Mouse (Mus musculus) embryonic facial prominence, embryonic 14.5 days (tissue): ENCODE data around the gene Idh3g. TPM values are rescaled to one million over a fixed set of nuclear protein-coding genes. Genes with fewer than 3 reads are reported as not detected.
A peak's percentile ranks its signal among the peaks of the same experiment; 100 is the strongest.

Source experiments
- ATAC-seq: fragments of 200-750 bp; cut with Nextera tagmentation; 2 replicates; pipeline ENCODE4 v1.8.0; 2017; ENCODE audit warnings: low read depth, moderate number of reproducible peaks, moderate TSS enrichment
- DNase-seq: peaks from one replicate; pipeline ENCODE4 v3.0.0-alpha.2; 2015; ENCODE audit warnings: low spot score
- H3K27ac ChIP-seq: fragments of 300-500 bp; sonication (generic); replicated peaks from 2 replicates; pipeline ENCODE4 v1.5.1; 2014; ENCODE audit warnings: low read depth, mild to moderate bottlenecking, low read length, moderate library complexity
- H3K27me3 ChIP-seq: fragments of 300-500 bp; sonication (generic); replicated peaks from 2 replicates; pipeline ENCODE4 v1.6.1; 2014; ENCODE audit warnings: low read length; ENCODE audit not compliant: control insufficient read depth, insufficient read depth
- H3K36me3 ChIP-seq: fragments of 300-500 bp; sonication (generic); 2 replicates; pipeline ENCODE4 v1.6.1; 2014; ENCODE audit warnings: low read length, mixed read lengths; ENCODE audit not compliant: control insufficient read depth, insufficient read depth
- H3K4me1 ChIP-seq: fragments of 300-500 bp; sonication (generic); 2 replicates; pipeline ENCODE4 v1.6.1; 2014; ENCODE audit warnings: antibody characterized with exemption, low read length; ENCODE audit not compliant: control insufficient read depth, insufficient read depth
- H3K4me2 ChIP-seq: fragments of 300-500 bp; sonication (generic); 2 replicates; pipeline ENCODE4 v1.6.1; 2014; ENCODE audit warnings: low read depth, mild to moderate bottlenecking, low read length, moderate library complexity, mixed read lengths
- H3K4me3 ChIP-seq: fragments of 300-500 bp; sonication (generic); 2 replicates; pipeline ENCODE4 v1.5.1; 2014; ENCODE audit warnings: low read depth, mild to moderate bottlenecking, low read length
- H3K9ac ChIP-seq: fragments of 300-500 bp; sonication (generic); 2 replicates; pipeline ENCODE4 v1.6.1; 2014; ENCODE audit warnings: low read depth, mild to moderate bottlenecking, low read length, moderate library complexity, mixed read lengths
- H3K9me3 ChIP-seq: fragments of 300-500 bp; sonication (generic); 2 replicates; pipeline ENCODE4 v1.6.1; 2016; ENCODE audit warnings: low read length; ENCODE audit not compliant: control insufficient read depth
- WGBS: fragments of 180-500 bp; shearing (Covaris S2); extraction: QIAGEN DNeasy Blood & Tissue Kit; methylation state at CpG from one replicate; pipeline ENCODE4 v1.1.7; 2014; 5-methylcytosine and 5-hydroxymethylcytosine counted together
- polyA plus RNA-seq: library from polyadenylated mRNA; unstranded; fragments of >200 nt; fragmentation: Nextera tagmentation; extraction: Ambion mirVana; gene quantifications from 2 replicates; pipeline ENCODE4 v1.2.1, GENCODE M21; 2014

Idh3g gene
- polyA plus RNA-seq, 1 experiment from 2014 or later = 193 TPM

DNA sequence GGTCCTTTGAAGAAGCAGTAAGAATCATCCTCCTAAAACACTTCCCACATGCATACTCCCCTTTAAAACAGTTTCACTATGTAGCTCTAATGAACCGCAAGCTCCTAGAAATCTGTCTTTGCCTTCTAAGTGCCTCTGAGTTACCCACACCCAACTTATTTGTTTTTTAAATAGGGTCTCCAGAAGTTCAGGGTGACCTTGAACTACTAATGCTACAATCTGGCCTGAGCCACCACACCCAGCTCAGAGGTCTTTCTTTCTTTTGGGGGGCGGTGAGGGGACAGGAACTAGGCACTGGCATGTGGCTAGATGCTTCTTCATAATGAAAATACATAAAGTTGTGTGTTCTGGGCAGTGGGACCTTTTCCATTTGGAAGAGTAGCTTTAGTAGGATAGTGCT lies 10.8 kb upstream of the Idh3g start:
- H3K4me2 ChIP-seq = no peak overlapping the region
- ATAC-seq (no peak), DNase-seq (no peak)
- no peaks in the 10 kb centered on the region for H3K4me1 ChIP-seq
- H3K27me3 ChIP-seq = no peaks in the 10 kb centered on the region; the same call in 1 of the 2 replicates
- H3K9ac ChIP-seq = no peak overlapping the region
- H3K9me3 ChIP-seq = no peaks in the 10 kb centered on the region
- H3K27ac ChIP-seq = no peak overlapping the region
- no peaks in the 10 kb centered on the region for H3K36me3 ChIP-seq
- WGBS = 96% methylated on average over 2 of the region's 2 CpGs
- no peak overlapping the region for H3K4me3 ChIP-seq

DNA sequence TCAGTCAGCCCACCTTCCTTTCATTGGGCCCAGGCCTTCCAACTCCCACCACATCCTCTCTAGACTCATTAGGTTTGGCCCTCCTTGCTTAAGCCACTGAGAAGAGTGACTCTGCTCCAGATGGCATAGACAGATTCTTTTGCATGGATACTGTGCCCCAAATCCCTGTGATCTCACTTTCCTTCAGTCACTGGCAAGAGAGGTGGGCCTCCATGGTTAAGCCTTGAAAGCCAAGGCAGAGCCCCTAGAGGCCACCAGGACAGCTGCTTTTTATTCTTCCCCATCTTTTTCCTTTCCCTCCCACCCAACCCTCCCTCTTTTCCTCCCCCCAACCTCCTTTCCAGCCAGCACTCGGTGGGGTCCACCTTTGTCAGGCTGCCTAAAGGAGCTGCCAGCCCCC lies 6.8 kb upstream of the Idh3g start:
- H3K27ac ChIP-seq = no peak overlapping the region; the same call in 1 of the 2 replicates
- ATAC-seq = no peak
- no peak overlapping the region for H3K4me3 ChIP-seq
- 55% methylated on average over 1 of the region's 1 CpGs for WGBS
- 0 out of 2 replicates have a peak, but pooled peaks cover 18% of the 10 kb centered on the region for H3K36me3 ChIP-seq
- DNase-seq = peak; percentile 10
- no peaks in the 10 kb centered on the region for H3K9me3 ChIP-seq
- H3K27me3 ChIP-seq = no peaks in the 10 kb centered on the region; the same call in 1 of the 2 replicates
- H3K4me2 ChIP-seq = no peak overlapping the region
- no peak overlapping the region for H3K9ac ChIP-seq
- no peaks in the 10 kb centered on the region for H3K4me1 ChIP-seq

DNA sequence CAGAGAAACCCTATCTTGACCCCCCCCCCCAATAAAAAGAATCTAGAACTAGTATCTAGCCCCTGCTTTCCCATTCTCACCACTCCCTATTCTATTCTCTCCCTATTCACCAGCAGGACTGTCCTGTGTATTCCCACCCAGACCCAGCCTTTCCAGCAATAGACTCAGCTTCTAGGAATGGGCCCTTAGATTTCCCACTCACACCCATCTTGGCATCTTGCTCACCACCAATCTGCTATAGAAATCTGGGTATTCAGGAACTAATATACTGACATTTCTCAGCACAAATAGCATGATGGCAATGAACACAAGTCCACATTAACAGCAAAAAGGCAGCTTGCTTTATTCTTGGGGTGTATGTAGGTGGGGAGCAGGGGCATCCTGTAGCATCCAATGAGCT lies 6.3 kb upstream of the Idh3g start:
- Histone ChIP-seq H3K4me3 (no peak overlapping the region), H3K36me3 (0 out of 2 replicates have a peak, but pooled peaks cover 18% of the 10 kb centered on the region), H3K27ac (no peak overlapping the region), H3K27me3 (no peaks in the 10 kb centered on the region; the same call in 1 of the 2 replicates), H3K9me3 (no peaks in the 10 kb centered on the region), H3K4me1 (no peaks in the 10 kb centered on the region), H3K4me2 (no peak overlapping the region), H3K9ac (no peak overlapping the region)
- ATAC-seq = no peak
- no peak for DNase-seq

DNA sequence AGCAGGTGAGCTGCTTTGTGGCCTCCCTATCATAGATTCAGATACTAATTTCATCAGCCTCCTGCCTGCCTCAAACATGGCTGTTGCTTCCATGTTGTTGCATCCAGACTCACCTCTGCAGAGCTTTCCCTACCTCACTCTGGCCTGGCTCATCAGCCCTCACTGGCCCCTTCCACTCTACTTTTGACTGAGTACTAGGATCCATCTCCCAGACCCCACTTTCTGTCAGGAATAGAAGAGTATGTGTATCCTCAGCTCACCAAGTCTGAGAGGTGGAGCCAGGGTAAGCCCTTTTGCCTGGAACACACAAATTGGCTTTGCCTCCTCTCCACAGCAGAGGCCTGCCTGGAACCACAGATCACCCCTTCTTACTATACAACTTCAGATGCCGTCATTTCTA lies 1.8 kb upstream of the Idh3g start:
- no peak for ATAC-seq
- H3K27ac ChIP-seq = no peak overlapping the region
- 100% methylated on average over 1 of the region's 1 CpGs for WGBS
- H3K4me1 ChIP-seq = no peaks in the 10 kb centered on the region
- H3K9me3 ChIP-seq = no peaks in the 10 kb centered on the region
- 0 out of 2 replicates have a peak, but pooled peaks cover 18% of the 10 kb centered on the region for H3K36me3 ChIP-seq
- peak overlapping the region; percentile 74; the same call in 1 of the 2 replicates for H3K9ac ChIP-seq
- peak overlapping the region; percentile 59 for H3K4me2 ChIP-seq
- H3K27me3 ChIP-seq = no peaks in the 10 kb centered on the region
- DNase-seq = no peak
- 0 out of 2 replicates have a peak overlapping the region, but pooled peaks have one; percentile 60 for H3K4me3 ChIP-seq

DNA sequence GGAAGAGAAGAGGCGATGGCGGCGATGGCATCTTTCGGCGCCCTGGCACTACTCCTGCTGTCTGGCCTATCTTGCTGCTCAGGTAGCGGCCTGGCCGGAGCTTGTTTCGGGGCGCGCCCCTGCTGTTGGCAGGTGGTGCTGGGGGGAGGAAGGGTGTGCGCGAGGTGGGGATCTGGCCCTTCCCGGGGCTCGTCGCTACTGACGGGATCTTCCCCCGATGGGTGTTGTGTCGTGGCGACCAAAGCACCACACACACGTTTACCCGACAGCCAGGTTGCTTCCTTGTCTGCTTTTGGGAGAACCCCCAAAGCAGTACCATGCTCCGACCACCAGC lies 495 bp upstream of the Idh3g start:
- Histone ChIP-seq H3K27ac (peak overlapping the region; percentile 87), H3K9ac (peak overlapping the region; percentile 74), H3K4me2 (peak overlapping the region; percentile 59), H3K4me1 (no peaks in the 10 kb centered on the region), H3K27me3 (no peaks in the 10 kb centered on the region), H3K9me3 (no peaks in the 10 kb centered on the region), H3K36me3 (peaks cover 21% of the 10 kb centered on the region; the same call in 1 of the 2 replicates), H3K4me3 (peak overlapping the region; percentile 60)
- WGBS = 29% methylated on average over 16 of the region's 22 CpGs
- ATAC-seq (peak; percentile 19; the same call in 1 of the 2 replicates), DNase-seq (no peak)

DNA sequence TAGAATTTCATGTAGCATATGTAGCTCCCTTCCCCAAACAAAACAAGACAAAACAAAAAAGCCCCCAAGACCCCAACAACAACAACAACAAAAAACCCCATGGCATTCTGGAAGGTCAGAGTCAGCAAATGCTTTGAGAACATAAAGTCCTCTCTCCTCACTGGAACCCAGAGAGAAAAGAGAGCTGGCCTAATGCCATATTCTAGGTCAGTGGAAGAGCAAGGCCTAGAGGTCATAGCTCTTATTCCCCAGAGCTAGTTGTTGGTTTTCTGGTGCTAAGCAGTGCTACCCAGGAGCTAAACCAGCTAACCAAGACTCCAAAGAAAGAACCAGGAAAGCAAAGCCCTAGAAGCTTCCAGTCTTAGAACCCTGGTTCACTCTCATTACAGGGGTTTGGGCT lies 1.0 kb downstream of the Idh3g start:
- H3K27ac ChIP-seq = no peak overlapping the region; the same call in 1 of the 2 replicates
- peaks cover 30% of the 10 kb centered on the region; the same call in 1 of the 2 replicates for H3K36me3 ChIP-seq
- peak overlapping the region; percentile 59 for H3K4me2 ChIP-seq
- H3K4me3 ChIP-seq = peak overlapping the region; percentile 60
- no peaks in the 10 kb centered on the region for H3K4me1 ChIP-seq
- H3K9ac ChIP-seq = peak overlapping the region; percentile 74
- DNase-seq (no peak), ATAC-seq (no peak)
- no peaks in the 10 kb centered on the region for H3K27me3 ChIP-seq
- H3K9me3 ChIP-seq = no peaks in the 10 kb centered on the region

DNA sequence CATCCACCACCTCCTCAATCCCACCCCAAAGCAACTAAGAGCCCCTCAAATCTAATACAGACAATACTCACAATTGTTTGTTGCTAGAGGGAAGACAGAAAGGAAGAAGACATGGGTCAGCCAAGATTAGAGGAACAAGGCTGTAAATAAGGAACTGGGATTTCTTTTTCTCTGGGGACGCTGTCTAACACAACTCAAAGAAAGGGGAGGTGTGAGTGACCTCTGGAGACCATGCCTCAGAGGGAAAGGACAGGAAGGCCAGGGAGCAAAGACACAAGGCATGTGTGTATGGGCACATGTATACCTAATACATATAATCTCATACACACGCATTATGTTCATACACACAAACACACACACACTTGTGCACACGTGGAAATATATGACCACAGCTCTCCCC lies 4.5 kb downstream of the Idh3g start:
- H3K27me3 ChIP-seq = no peaks in the 10 kb centered on the region
- peaks cover 47% of the 10 kb centered on the region for H3K36me3 ChIP-seq
- H3K9me3 ChIP-seq = no peaks in the 10 kb centered on the region
- no peak for DNase-seq
- no peaks in the 10 kb centered on the region for H3K4me1 ChIP-seq
- no peak overlapping the region for H3K4me2 ChIP-seq
- no peak overlapping the region for H3K27ac ChIP-seq
- 92% methylated on average over 3 of the region's 3 CpGs for WGBS
- H3K9ac ChIP-seq = no peak overlapping the region
- no peak overlapping the region for H3K4me3 ChIP-seq
- no peak for ATAC-seq

DNA sequence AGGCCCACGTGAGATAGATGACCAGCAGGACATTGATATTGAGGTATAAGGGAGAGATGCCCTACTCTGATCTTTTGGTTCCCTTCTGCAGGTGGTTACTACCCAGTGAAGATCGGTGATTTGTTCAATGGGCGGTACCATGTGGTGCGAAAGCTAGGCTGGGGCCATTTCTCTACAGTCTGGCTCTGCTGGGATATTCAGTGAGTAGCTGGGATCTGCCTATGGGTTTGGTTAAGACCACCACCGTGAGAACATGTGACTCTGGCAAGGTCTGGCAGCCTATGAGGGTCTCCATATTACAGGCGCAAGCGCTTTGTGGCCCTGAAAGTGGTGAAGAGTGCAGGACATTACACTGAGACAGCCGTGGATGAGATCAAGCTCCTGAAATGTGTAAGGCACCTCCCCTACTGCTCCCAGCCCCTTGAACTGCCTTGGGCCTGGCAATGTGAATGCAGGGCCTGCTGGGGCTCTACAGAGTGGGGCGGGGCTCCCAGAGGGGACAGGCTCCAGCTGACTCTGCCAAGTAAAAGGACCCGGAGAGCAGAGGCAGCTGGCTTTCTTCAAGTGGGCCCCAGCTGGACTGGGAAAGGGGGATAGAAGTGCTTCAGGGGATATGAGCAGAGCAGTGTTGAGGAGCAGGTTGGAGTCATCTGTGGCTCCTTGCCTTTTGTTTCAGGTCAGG lies 11.8 kb downstream of the Idh3g start:
- H3K4me3 ChIP-seq = no peak overlapping the region
- peaks cover 24% of the 10 kb centered on the region for H3K36me3 ChIP-seq
- no peak overlapping the region for H3K9ac ChIP-seq
- DNase-seq (peak; percentile 29), ATAC-seq (peak; percentile 64)
- H3K4me1 ChIP-seq = no peaks in the 10 kb centered on the region
- no peaks in the 10 kb centered on the region for H3K9me3 ChIP-seq
- 74% methylated on average over 10 of the region's 10 CpGs for WGBS
- no peak overlapping the region; the same call in 1 of the 2 replicates for H3K27ac ChIP-seq
- no peak overlapping the region for H3K4me2 ChIP-seq
- H3K27me3 ChIP-seq = no peaks in the 10 kb centered on the region
